Mouse (Mus musculus): ENCODE results near the gene Apba1.

The Apba1 gene

DNA sequence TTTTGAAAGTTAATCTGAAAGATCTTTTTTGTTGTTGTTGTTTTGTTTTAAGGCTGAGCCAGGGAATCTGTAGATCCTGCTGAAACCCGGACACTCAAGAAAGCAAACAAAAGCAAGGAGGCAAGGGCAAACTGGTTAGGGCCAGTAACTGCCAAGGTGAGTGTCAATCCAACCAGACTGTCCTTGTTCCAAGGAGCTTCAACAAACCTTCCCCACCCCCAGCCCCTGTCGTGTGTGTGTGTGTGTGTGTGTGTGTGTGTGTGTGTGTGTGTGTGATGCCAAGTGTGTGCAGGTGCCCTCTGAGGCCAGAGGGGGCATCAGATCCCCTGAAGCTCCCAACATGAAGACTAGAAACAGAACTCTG, 210.2 kb downstream of the Apba1 start:
- peak; percentile 70 for DNase-seq (ENCODE audit: low read depth, low spot score)

DNA sequence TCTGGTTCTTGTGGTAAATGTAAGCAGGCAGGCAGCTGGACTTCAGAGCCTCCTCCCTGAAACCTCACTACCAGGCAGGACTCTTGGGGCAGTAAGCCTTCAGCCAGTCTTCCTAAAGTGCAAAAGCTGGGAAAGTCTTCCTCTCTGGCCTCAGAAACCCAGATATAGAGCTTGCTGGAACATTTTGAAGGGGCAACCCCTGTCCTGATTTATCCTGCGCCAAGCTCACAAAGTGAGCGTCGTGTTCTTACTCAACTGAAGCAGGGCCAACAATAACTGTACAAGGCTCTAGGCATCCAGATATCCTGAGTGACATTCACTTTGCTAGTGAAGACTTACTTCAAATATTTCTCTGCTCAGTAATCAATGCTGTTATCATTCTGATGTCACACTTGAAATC, 211.7 kb downstream of the Apba1 start:
- DNase-seq (ENCODE audit: low read depth, low spot score), result no peak

DNA sequence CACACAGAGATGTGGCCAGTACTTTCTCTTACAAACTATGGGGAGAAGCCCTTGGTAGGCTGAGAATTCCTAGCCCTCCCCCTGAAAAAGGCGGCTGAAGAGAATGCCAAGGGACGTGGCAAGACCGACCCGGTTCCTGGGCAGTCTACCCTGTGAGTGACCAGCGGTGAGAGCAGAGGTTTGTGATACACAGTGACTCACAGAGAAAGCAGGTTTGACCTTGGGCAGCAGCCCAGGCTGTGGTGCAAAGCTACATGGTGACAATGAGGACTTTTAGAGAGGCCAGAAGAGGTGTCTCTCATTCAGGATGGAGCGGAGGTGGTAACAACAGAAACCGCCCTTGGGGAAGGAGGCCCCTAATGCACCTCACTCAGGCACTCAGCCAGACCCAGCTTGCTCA, 212.7 kb downstream of the Apba1 start:
- no peak for DNase-seq (ENCODE audit: low read depth, low spot score)

DNA sequence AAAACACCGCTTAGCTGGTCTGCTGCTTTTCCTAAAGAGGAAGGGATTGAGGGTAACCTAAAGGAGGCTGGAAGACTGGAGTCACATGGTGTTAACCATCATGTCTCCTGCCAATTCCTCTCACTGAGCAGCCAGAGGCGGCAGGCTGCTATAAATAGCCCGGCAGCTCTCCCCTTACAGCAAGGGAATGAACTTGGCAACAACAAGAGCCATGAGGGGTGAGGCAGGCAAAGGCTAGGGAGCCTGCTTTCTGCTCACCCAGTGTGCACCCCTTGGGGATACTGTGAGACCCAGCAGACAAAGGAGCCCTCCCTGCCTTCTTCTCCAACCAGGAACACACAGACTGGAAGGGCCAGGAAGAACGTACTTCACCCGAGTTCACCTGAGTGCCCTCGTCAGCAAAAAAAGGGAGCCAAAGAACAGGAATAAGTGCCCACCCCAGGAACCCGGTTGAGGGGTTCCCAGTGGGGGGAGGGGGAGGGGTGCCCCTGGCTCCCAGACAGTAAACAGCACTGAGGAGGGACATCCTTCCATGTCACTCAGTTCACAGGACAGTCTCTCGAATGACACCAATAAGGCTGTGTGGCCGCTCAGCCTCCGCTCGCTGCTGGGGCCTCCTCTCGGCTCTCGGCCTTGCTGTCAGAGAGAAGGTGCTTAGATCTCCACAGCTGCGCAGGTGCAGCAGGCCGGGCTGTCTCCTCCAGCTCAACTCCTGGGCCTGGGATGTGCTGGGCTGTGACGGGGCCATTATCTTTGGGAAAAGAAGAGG, 214.4 kb downstream of the Apba1 start:
- no peak for DNase-seq (ENCODE audit: low read depth, low spot score)

DNA sequence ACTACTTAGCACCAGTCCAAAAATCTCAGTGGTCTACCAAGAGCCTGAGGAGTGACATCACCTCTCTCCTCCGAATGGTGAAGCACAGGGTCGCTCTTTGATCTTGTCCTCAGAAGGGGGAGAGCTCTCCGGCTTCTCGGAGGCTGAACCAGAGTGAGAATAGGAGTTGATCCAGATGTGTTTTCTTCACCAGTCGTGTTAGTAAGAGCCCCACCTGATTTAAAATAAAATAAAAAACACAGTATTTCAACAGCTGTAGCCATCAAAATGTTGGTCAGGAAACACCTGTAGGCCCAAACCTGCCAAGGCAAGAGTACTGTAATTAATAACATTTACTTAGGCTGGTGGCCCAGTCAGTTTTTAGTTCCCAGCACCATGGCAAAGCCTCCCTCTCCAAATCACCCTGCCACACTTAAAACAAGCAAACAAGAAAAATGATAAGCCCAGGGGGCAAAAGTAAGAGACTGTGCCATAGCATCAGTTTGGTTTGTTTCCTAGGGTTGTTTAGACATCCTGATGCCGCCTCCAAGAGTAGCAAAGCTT, 219.3 kb downstream of the Apba1 start:
- no peak for DNase-seq (ENCODE audit: low read depth, low spot score)

- no peak for DNase-seq (ENCODE audit: low read depth, low spot score)
Observed at GRCm38 (mm10) chr19:23980598-23980997, 221.9 kb downstream of the Apba1 start.

- no peak for DNase-seq (ENCODE audit: low read depth, low spot score)
Observed at GRCm38 (mm10) chr19:23984186-23984585, 225.5 kb downstream of the Apba1 start.

DNA sequence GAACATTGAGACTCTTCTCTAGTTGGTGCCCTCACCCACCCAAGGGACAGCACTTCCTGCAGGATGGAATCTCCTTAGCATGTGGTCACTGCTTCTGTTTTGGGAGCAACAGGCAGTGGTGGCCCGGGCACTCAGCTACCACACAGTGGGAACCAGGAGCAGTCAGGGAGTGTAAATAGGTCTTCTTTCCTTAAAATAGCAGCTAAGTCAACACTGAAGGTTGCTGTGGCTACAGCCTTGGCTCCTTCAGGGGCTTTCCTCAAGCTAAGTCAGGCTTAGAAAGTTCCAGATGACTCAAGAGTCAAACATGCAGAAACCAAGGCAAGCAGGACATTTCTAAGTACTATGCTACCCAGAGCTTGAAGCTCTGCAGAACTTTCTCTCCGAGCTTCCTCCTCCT, 228.6 kb downstream of the Apba1 start:
- DNase-seq (ENCODE audit: low read depth, low spot score), result no peak

GRCm38 (mm10) chr19:23988166-23988565, 229.5 kb downstream of the Apba1 start:
- no peak for DNase-seq (ENCODE audit: low read depth, low spot score)

DNA sequence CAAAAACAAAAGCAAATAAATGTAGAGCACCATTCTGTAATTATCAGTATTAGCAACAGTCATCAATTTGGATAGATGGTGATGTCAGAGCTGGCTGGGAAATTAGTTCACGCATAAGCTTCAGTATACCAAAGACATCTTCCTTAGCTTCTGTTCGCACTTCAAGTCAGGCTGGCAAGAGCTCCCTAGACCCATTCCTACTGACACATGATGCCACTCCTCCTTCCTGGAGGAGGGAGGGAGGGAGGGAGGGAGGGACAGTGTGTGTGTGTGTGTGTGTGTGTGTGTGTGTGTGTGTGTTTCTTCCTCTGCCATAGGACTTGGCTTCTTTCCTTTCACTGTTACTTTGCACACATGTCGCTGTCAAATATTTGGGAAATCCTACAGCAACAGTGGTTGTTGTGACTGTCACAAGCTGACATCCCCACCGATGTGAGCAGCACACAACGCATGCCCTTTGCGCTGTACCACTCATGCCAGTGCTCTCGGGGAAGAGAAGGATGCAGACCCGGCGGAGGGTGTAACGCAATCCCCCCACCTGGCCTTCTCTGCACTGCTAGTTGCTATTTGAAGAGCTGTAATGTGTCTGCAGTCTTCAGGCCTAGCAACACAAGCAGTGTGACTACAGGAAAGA, 237.2 kb downstream of the Apba1 start:
- no peak for DNase-seq (ENCODE audit: low read depth, low spot score)

All from ES-CJ7 (cell line).